Mouse (Mus musculus) bone marrow macrophage, adult 2 months (primary cell): ENCODE data around the gene Thbd.

Source experiments
- CTCF ChIP-seq: IDR thresholded peaks from 2 replicates; pipeline ENCODE4 v1.5.1; 2012; ENCODE audit warnings: low read depth, mild to moderate bottlenecking, low read length, moderate library complexity
- POLR2A ChIP-seq: IDR thresholded peaks from 2 replicates; pipeline ENCODE4 v1.6.1; 2012; ENCODE audit warnings: mild to moderate bottlenecking, low read depth, low read length, borderline replicate concordance

DNA sequence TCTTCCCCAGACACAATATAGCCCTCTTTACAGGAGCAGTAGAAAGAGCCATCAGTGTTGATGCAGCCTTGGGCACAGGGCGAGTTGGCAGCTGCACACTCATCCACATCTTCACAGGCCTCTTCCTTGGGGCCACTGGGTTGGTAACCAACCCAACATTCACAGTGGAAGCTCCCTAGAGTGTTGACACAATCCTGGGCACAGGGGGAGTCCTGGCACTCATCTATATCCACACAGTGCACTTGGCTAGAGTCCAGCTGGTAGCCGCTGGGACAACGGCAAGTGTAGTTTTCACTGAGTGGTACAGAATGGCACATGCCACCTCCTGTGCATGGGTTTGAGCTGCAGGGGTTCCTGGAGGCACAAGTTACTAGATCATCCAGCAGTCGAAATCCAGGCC lies 34.2 kb upstream of the Thbd start:
- TF ChIP-seq CTCF (no peak), POLR2A (no peak)
